Mouse (Mus musculus) kidney, embryonic 14.5 days (tissue): Measurements from ENCODE around the gene Ddo. TPM values are rescaled to one million over a fixed set of nuclear protein-coding genes. Genes with fewer than 3 reads are reported as not detected.

ENCODE experiments used
- ATAC-seq: fragments of 200-750 bp; cut with Nextera tagmentation; 2 replicates; pipeline ENCODE4 v1.8.0; 2017; ENCODE audit warnings: moderate number of reproducible peaks, mild to moderate bottlenecking, moderate TSS enrichment, moderate library complexity; ENCODE audit not compliant: low FRiP score, low TSS enrichment
- H3K27ac ChIP-seq: fragments of 300-500 bp; sonication (generic); 2 replicates; pipeline ENCODE4 v1.5.1; 2014; ENCODE audit warnings: low read depth, mild to moderate bottlenecking, low read length, moderate library complexity, mixed read lengths
- H3K27me3 ChIP-seq: fragments of 300-500 bp; sonication (generic); 2 replicates; pipeline ENCODE4 v1.6.1; 2014; ENCODE audit warnings: mild to moderate bottlenecking, low read length; ENCODE audit not compliant: control insufficient read depth, insufficient read depth
- H3K36me3 ChIP-seq: fragments of 300-500 bp; sonication (generic); 2 replicates; pipeline ENCODE4 v1.6.1; 2014; ENCODE audit warnings: low read length, mixed read lengths; ENCODE audit not compliant: control insufficient read depth, insufficient read depth
- H3K4me1 ChIP-seq: fragments of 300-500 bp; sonication (generic); 2 replicates; pipeline ENCODE4 v1.6.1; 2014; ENCODE audit warnings: low read length, mixed read lengths; ENCODE audit not compliant: control insufficient read depth, insufficient read depth
- H3K4me2 ChIP-seq: fragments of 300-500 bp; sonication (generic); replicated peaks from 2 replicates; pipeline ENCODE4 v1.6.1; 2014; ENCODE audit warnings: low read depth, mild to moderate bottlenecking, low read length
- H3K4me3 ChIP-seq: fragments of 300-500 bp; sonication (generic); 2 replicates; pipeline ENCODE4 v1.5.1; 2014; ENCODE audit warnings: mild to moderate bottlenecking, low read length
- H3K9ac ChIP-seq: fragments of 300-500 bp; sonication (generic); 2 replicates; pipeline ENCODE4 v1.6.1; 2014; ENCODE audit warnings: low read depth, mild to moderate bottlenecking, low read length, moderate library complexity
- H3K9me3 ChIP-seq: fragments of 300-500 bp; sonication (generic); 2 replicates; pipeline ENCODE4 v1.6.1; 2016; ENCODE audit warnings: low read length; ENCODE audit not compliant: control insufficient read depth
- WGBS: fragments of 180-500 bp; shearing (Covaris S2); extraction: QIAGEN DNeasy Blood & Tissue Kit; methylation state at CpG from one replicate; pipeline ENCODE4 v1.1.7; 2014; 5-methylcytosine and 5-hydroxymethylcytosine counted together
- polyA plus RNA-seq: library from polyadenylated mRNA; unstranded; fragments of >200 nt; fragmentation: Nextera tagmentation; extraction: Ambion mirVana; gene quantifications from 2 replicates; pipeline ENCODE4 v1.2.1, GENCODE M21; 2014

Ddo gene
- polyA plus RNA-seq, result 0.14 and 0.20 TPM in 2 replicates

- 73% methylated on average over 8 of the region's 8 CpGs for WGBS
- no peak within 1 kb of the TSS for H3K27ac ChIP-seq
Measured at GRCm38 (mm10) chr10:40629656-40630311, at the start of gene Ddo. Ddo (plus strand) TSS chr10:40630011.

GRCm38 (mm10) chr10:40583584-40584255 is 46.1 kb upstream of the Ddo start:
- H3K36me3 ChIP-seq, result no peaks in the 10 kb centered on the region
- 80% methylated on average over 8 of the region's 8 CpGs for WGBS
- no peaks in the 10 kb centered on the region; the same call in 1 of the 2 replicates for H3K9me3 ChIP-seq
- no peak overlapping the region for H3K9ac ChIP-seq
- no peak overlapping the region for H3K4me2 ChIP-seq
- no peak overlapping the region for H3K27ac ChIP-seq
- H3K4me3 ChIP-seq, result no peak overlapping the region
- ATAC-seq, result no peak
- H3K27me3 ChIP-seq, result no peaks in the 10 kb centered on the region
- H3K4me1 ChIP-seq, result no peaks in the 10 kb centered on the region

More at GRCm38 (mm10) chr10:40629656-40630311, at the start of gene Ddo:
- H3K4me1 ChIP-seq, result no peaks in the 10 kb centered on the region
- H3K4me3 ChIP-seq, result no peak within 1 kb of the TSS
- no peak for ATAC-seq
- no peaks in the 10 kb centered on the region for H3K27me3 ChIP-seq
- no peak within 1 kb of the TSS for H3K9ac ChIP-seq
- H3K9me3 ChIP-seq, result no peaks in the 10 kb centered on the region
- no peaks in the 10 kb centered on the region for H3K36me3 ChIP-seq
- H3K4me2 ChIP-seq, result no peak within 1 kb of the TSS

- no peaks in the 10 kb centered on the region for H3K9me3 ChIP-seq
- H3K4me3 ChIP-seq, result no peak overlapping the region
- no peak overlapping the region for H3K27ac ChIP-seq
- no peaks in the 10 kb centered on the region for H3K36me3 ChIP-seq
- ATAC-seq, result no peak
- no peaks in the 10 kb centered on the region for H3K4me1 ChIP-seq
- H3K27me3 ChIP-seq, result no peaks in the 10 kb centered on the region
- WGBS, result 69% methylated on average over 7 of the region's 7 CpGs
- H3K4me2 ChIP-seq, result no peak overlapping the region
- no peak overlapping the region for H3K9ac ChIP-seq
Measured at GRCm38 (mm10) chr10:40592186-40592585, 37.6 kb upstream of the Ddo start.

- H3K27ac ChIP-seq, result no peak overlapping the region
- H3K4me3 ChIP-seq, result no peak overlapping the region
- H3K4me2 ChIP-seq, result no peak overlapping the region
- H3K9ac ChIP-seq, result no peak overlapping the region
- ATAC-seq, result no peak
- H3K27me3 ChIP-seq, result no peaks in the 10 kb centered on the region
- no peaks in the 10 kb centered on the region for H3K9me3 ChIP-seq
- no peaks in the 10 kb centered on the region for H3K4me1 ChIP-seq
- whole genome bisulfite sequencing, result 87% methylated on average over 3 of the region's 3 CpGs
- no peaks in the 10 kb centered on the region for H3K36me3 ChIP-seq
Measured at GRCm38 (mm10) chr10:40597177-40597576, 32.6 kb upstream of the Ddo start.

GRCm38 (mm10) chr10:40604706-40605394 is 25.0 kb upstream of the Ddo start:
- Histone ChIP-seq H3K27ac (no peak overlapping the region), H3K4me2 (no peak overlapping the region), H3K4me1 (no peaks in the 10 kb centered on the region), H3K9ac (no peak overlapping the region), H3K4me3 (no peak overlapping the region), H3K36me3 (no peaks in the 10 kb centered on the region), H3K9me3 (peaks cover 11% of the 10 kb centered on the region; the same call in 1 of the 2 replicates), H3K27me3 (no peaks in the 10 kb centered on the region)
- ATAC-seq, result no peak
- 63% methylated on average over 6 of the region's 6 CpGs for WGBS

GRCm38 (mm10) chr10:40617973-40618372 is 11.8 kb upstream of the Ddo start:
- ATAC-seq, result no peak
- Histone ChIP-seq H3K36me3 (no peaks in the 10 kb centered on the region), H3K4me1 (no peaks in the 10 kb centered on the region), H3K4me2 (no peak overlapping the region), H3K4me3 (no peak overlapping the region), H3K9ac (no peak overlapping the region), H3K27ac (no peak overlapping the region), H3K9me3 (no peaks in the 10 kb centered on the region), H3K27me3 (no peaks in the 10 kb centered on the region)

GRCm38 (mm10) chr10:40619760-40620159 is 10.1 kb upstream of the Ddo start:
- Histone ChIP-seq H3K4me2 (no peak overlapping the region), H3K36me3 (no peaks in the 10 kb centered on the region), H3K9ac (no peak overlapping the region), H3K27me3 (no peaks in the 10 kb centered on the region), H3K4me3 (no peak overlapping the region), H3K27ac (no peak overlapping the region), H3K9me3 (no peaks in the 10 kb centered on the region), H3K4me1 (no peaks in the 10 kb centered on the region)
- no peak for ATAC-seq
- WGBS, result 73% methylated on average over 1 of the region's 1 CpGs

GRCm38 (mm10) chr10:40629140-40629539 is 671 bp upstream of the Ddo start:
- no peaks in the 10 kb centered on the region for H3K9me3 ChIP-seq
- 88% methylated on average over 7 of the region's 7 CpGs for WGBS
- no peaks in the 10 kb centered on the region for H3K36me3 ChIP-seq
- no peak for ATAC-seq
- H3K9ac ChIP-seq, result no peak overlapping the region
- H3K27ac ChIP-seq, result no peak overlapping the region
- no peaks in the 10 kb centered on the region for H3K27me3 ChIP-seq
- no peaks in the 10 kb centered on the region for H3K4me1 ChIP-seq
- no peak overlapping the region for H3K4me3 ChIP-seq
- no peak overlapping the region for H3K4me2 ChIP-seq

GRCm38 (mm10) chr10:40630457-40630856 is 646 bp downstream of the Ddo start:
- Histone ChIP-seq H3K27ac (no peak overlapping the region), H3K36me3 (no peaks in the 10 kb centered on the region), H3K4me1 (no peaks in the 10 kb centered on the region), H3K27me3 (no peaks in the 10 kb centered on the region), H3K4me2 (no peak overlapping the region), H3K9me3 (no peaks in the 10 kb centered on the region), H3K4me3 (no peak overlapping the region), H3K9ac (no peak overlapping the region)
- ATAC-seq, result no peak
- WGBS, result 75% methylated on average over 5 of the region's 5 CpGs
